In the genomic region with DNA sequence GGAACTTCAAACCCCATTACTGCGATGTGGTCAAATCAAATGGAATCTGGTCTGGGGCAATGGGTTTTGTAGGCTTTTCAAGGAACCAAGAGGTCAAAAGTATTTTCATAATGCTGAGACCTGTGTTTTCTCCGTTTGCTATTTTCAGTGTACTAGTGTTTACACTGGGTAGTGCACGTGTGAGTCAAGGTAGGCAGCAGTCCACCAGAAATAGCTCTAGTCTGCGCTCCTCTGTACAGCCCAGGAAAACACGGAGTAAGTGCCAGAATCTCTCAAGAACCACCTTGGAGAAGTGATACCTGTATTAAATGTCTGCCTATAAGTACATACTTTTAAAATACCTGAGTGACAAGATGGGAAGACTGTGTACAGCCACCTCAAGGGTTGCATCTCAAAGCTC, we compare ENCODE assay signal across 16 mouse cellular contexts. TPM values are rescaled to one million over a fixed set of nuclear protein-coding genes. Genes with fewer than 3 reads are reported as not detected.
"Had no signal": no experiment of that assay in that cellular context is flagged by ENCODE, and none has a peak within 500 bp of the region (broad histone marks: within the 10 kb centered on the region; RNA-seq: fewer than 3 reads in every experiment).

No protein-coding gene starts in this region.

- H3K4me1 ChIP-seq: limb, embryonic 12.5 days; stomach, embryonic 15.5 days had no signal

- DNase-seq: kidney, postnatal 25 days; liver; lung, adult 2 months; lung, postnatal 10 days; right cerebral cortex, postnatal 14 days; thymus, adult 2 months; thymus, postnatal 25 days had no signal

- H3K9me3 ChIP-seq: limb, embryonic 12.5 days; megakaryocyte, embryonic 14.5 days; midbrain, embryonic 15.5 days; neural tube, embryonic 12.5 days; stomach, embryonic 15.5 days had no signal

- H3K4me2 ChIP-seq: limb, embryonic 12.5 days; midbrain, embryonic 11.5 days; midbrain, embryonic 15.5 days; neural tube, embryonic 12.5 days; stomach, embryonic 15.5 days had no signal

- H3K27me3 ChIP-seq: limb, embryonic 12.5 days; midbrain, embryonic 15.5 days; neural tube, embryonic 12.5 days; stomach, embryonic 15.5 days had no signal

- ATAC-seq: midbrain, embryonic 15.5 days had no signal

- H3K27ac ChIP-seq: limb, embryonic 12.5 days; liver, embryonic 14.5 days; macrophage; midbrain, embryonic 15.5 days; neural tube, embryonic 12.5 days; stomach, embryonic 15.5 days had no signal

- H3K9ac ChIP-seq: limb, embryonic 12.5 days; liver, embryonic 14.5 days; midbrain, embryonic 15.5 days; neural tube, embryonic 12.5 days; stomach, embryonic 15.5 days had no signal

- H3K36me3 ChIP-seq: limb, embryonic 12.5 days; midbrain, embryonic 15.5 days; neural tube, embryonic 12.5 days; stomach, embryonic 15.5 days had no signal

- H3K4me3 ChIP-seq: limb, embryonic 12.5 days; megakaryocyte, embryonic 14.5 days; midbrain, embryonic 15.5 days; neural tube, embryonic 12.5 days; stomach, embryonic 15.5 days had no signal

RNA-seq across cellular contexts. Expression of gene Fam198b, which starts 44.1 kb away (rescaled TPM):
- total RNA-seq: monocyte, adult 5-6 weeks had no signal
